Mouse (Mus musculus) cerebellum, adult 2 months (tissue): ENCODE measurements at regions not wholly inside any gene's neighbourhood (a gene's known extent, or its start where the extent isn't known, plus 50 kb on each side); places are given as distances from the start of the nearest gene placed in this dataset.

ENCODE experiments used
- CTCF ChIP-seq: fragments of 200-500 bp; IDR thresholded peaks from 2 replicates; pipeline ENCODE4 v1.5.1; 2011; ENCODE audit warnings: low read depth, mild to moderate bottlenecking, control low read depth, low read length, moderate library complexity, borderline replicate concordance; ENCODE audit not compliant: insufficient read depth
- POLR2A ChIP-seq: fragments of 200-500 bp; IDR thresholded peaks from 2 replicates; pipeline ENCODE4 v1.6.1; 2011; ENCODE audit warnings: low read length, control low read depth, borderline replicate concordance; ENCODE audit not compliant: insufficient read depth

DNA sequence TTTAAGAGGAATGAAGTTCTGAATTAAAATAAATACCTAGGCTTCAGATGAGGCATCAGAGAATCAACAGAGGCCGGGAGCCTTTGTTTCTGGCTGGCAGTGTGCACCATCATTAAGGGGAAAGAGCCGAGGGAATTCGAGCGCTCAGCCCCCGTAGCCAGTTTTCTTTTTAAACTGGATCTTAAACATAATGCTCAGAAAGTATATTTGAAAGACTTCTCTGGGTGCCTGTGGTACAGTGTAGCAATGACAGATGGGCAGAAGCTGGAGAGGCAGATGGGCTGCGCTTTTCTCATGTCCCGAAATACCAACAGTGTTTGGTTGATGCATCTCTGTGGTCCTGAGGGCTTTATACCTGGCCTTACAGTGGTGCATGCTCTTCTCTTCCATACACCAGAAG, 247.6 kb downstream of the Tmem38b start:
- TF ChIP-seq CTCF = no peak
- TF ChIP-seq POLR2A = no peak
